Mouse (Mus musculus): Measurements from ENCODE around the gene Prps1. TPM values are rescaled to one million over a fixed set of nuclear protein-coding genes. Genes with fewer than 3 reads are reported as not detected.

Gene Prps1
- 3.3 and 3.9 TPM in 2 replicates for polyA plus RNA-seq (2012; rRNA removed)

DNA sequence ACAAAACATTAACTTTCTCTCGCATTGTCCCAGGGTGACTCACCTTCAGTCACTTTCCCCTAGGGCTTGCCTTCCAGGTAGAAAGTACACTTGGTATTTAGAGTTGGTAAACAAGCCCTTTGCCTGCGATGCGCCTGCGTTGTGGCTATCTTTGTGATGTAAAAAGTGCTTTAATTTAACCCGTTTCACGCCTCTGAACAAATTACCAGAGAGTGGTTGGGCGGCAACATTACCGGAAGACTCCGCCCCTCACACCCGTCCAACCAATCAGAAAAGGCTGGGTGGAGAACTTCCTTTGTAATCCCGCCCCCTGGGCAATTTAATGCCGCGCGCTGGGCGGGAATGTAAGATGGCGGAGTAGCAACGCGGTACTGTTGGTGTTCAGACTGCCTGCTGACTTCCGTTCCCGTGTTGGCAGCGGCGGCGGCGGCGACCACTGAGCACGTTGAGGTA is at the start of gene Prps1:
TSS of gene Prps1 (plus strand) at position 335 of the 453 bp plus-strand sequence.

Other genes starting within 250 kb of the Prps1 start
- 0.07 and 0.13 TPM in 2 replicates for gene Frmpd3, start 114.3 kb upstream of the Prps1 start, polyA plus RNA-seq (2012; rRNA removed)
- gene Tsc22d3, start 144.0 kb downstream of the Prps1 start, polyA plus RNA-seq (2012; rRNA removed): 46.1 and 52.3 TPM in 2 replicates
- 9.6 and 12.9 TPM in 2 replicates for gene Mid2, start 208.0 kb downstream of the Prps1 start, polyA plus RNA-seq (2012; rRNA removed)